Mouse (Mus musculus): ENCODE results near the gene Evi5l. TPM values are rescaled to one million over a fixed set of nuclear protein-coding genes. Genes with fewer than 3 reads are reported as not detected.

Gene Evi5l
- total and polyA plus RNA-seq, 3 experiments, result 25.2 to 38.2 (median 33.8) TPM

DNA sequence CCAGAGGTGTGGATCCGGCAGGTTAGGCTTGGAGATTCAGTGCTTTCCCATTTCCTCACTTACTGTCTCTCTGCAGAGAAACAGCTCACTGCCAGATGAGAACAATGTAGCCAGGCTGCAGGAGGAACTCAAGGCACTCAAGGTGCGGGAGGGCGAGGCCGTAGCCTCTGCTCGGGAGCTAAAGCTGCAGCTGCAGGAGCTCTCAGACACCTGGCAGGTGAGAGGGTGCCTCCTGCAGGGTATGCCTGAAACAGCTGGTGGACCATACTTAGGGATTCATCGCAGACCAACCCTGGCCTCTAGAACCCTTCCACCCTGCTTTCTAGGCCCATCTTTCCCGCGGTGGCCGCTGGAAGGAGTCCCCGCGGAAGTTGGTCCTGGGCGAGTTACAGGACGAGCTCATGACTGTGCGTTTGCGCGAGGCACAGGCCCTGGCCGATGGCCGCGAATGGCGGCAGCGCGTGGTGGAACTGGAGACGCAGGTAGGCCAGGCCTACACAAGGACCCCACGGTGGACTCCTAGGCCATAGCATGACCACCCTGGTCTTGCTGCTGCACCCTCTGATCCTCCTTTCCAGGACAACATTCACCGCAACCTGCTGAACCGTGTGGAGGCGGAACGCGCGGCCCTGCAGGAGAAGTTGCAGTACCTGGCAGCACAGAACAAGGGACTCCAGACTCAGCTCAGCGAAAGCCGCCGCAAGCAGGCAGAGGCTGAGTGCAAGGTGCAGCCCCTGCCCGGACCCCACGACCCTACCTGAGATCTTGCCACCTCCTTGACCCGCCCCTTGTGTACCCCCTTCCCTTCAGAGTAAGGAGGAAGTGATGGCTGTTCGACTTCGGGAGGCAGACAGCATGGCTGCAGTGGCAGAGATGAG is 39.1 kb downstream of the Evi5l start:
- no peak for DNase-seq

DNA sequence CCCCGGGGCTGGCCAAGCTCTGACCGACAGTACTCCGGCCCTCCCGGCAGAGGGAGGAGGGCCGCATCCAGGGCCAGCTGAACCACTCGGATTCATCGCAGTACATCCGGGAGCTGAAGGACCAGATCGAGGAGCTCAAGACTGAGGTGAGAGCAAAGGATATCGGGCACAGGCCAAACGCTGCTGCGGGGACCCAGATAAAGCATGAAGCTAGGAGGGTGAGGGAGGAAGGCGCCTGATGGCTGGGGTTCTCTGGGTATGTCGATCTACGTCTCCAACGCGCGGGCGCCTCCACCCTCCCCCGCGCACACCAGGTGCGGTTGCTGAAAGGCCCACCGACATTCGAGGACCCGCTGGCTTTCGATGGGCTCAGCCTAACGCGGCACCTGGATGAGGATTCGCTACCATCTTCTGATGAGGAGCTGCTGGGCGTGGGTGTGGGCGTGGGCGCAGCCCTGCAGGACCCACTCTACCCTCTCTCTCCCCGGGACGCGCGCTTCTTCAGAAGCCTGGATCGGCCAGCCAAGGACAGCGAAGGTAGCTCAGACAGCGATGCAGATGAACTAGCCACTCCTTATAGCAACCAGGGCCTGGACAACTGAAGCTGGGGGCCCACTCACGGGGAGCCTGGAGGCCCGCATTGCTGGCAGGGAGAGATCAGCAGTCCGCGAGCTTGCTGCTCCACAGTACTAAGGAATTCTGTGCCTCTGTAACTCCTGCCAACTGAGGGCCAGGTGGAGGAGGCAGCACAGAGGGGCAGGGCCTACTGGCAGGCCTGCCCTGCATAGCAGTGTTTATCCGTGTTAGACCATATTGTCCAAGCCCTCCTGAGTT is 40.0 kb downstream of the Evi5l start:
- no peak for DNase-seq

DNA sequence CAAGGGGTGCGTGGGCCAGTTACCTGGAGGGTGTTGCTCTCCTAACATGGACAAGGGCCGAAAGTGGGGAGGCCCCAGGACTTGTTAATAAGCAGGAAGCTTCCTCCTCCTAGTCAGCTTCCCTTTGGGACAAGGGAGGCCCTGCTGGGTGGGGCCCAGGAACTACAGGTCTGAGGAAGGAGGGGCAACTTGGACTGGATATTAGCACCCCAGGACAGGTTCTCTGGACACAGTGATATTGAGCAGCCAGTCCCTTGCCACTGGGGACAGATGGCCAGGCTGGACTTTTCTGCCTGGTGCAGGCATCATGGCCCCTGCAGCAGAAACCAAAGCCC is 40.6 kb downstream of the Evi5l start:
- no peak for DNase-seq

DNA sequence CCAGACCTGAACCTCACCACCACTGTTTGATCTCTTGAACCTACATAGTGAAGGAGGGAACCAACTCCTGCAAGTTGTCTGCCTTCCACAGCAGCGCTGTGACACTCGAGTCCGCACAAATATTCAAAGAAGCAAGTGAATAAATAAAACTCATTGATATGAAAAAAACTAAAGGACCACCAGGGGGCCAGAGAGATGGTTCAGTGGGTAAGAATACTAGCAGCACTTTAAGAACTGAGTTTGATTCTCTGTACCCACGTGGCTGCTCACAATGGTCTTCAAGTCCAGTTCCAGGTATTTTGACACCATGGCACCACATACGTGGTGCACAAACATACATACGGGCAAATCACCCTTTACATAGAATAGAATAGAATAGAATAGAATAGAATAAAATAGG is 44.7 kb downstream of the Evi5l start:
- DNase-seq, result no peak

DNA sequence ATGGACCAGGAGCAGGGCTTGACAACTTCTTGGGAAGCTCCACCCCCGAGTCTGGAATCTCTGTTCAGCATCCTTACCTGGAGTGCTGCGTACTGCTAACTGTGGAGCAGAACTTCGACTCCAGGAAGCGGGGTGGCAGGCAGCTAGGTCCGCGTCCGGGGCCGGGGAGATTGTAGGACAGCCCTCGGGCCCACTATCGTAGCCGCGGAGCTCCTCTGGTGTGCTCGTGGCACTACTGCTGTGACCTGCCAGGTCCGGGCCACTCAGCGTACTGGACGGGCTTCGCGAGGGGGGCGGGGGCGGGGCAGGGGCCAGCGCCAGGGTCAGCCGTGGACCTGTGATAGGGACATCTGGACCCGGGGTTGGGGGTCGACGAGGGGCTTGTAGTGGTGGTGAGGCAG is 46.4 kb downstream of the Evi5l start:
- DNase-seq, result no peak

GRCm38 (mm10) chr8:4213210-4214005 is 47.0 kb downstream of the Evi5l start:
- peak; percentile 91 for DNase-seq

GRCm38 (mm10) chr8:4214006-4214980 is 47.9 kb downstream of the Evi5l start:
- peak; percentile 92 for DNase-seq

DNA sequence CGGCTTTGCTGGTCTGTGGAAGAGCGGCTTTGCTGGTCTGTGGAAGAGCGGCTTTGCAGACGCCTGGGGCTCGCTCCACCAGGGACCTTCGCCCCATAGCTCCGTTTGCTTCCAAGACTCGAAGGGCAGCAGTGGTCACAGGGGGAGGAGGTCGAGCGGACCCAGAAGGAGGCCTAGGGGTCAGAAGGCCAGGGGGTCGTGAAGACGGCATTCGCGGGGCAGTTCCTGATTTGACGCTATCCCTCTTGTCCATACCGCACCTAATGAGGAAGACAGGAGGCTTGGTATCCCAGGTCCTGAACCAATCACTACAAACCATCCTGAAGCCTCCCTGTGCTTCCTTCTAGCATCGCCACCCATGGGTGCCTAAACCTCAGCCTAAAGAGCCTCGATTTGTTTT is 49.9 kb downstream of the Evi5l start:
- no peak for DNase-seq

DNA sequence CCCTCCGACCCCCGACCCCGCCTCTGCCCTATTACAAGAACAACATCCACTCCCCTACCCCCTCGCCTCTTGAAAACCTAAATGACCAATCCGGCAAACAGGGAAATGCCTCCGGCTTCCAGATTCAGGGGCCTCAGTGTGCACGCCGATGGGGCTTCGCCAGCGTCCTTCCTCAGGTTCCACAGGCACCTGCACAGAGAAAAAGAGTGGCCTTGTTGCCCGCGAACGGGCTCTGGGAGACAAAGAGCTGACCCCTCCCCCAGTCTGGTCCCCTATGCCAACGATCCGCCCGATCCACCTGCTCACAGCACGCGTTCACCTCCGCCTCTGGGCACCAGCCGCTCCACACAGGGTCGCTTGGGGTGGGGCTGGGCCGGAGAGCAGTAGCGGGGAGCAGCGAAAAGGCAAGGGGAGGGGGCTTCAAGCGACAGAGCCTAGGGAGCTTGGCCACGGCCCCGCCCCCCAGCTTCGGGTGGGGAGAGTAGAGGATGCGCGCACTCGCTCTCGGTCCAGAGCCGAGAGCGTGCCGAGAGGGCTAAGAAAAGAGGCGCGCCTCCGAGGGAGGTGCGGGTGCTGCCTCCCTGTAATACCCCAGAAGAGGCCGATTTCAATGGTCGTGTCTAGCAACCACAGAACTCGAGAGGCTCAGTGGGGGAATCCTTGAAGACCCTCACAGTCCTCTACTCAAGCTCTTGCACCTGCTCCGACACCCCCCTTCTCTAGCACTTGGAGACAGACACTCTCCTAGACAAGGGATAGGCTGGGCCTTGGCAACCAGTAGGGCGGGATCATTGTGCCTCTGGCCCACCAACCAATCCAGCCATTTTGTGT is 50.6 kb downstream of the Evi5l start, which contains the start of gene Prr36:
Prr36 (minus strand) TSS at position 669 of the 831 bp plus-strand sequence.
- peak; percentile 56 for DNase-seq

DNA sequence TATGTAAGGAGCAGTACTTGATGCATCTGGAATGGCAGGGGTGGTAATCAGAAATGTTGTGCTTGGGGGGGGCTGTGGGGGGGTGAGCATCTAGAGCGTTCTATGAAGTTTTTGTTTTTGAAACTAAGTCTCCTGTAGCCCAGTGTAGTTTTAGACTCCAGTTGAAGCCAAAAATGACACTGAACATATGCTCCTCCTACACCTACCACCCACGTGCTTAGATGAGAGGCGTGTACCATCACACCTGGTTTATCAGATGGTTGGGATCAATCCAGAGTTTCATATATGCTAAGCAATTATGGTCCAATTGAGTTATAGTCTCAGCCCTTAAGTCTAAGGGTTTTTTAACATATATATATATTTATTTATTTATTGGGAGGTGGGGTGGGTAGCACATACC is 53.2 kb downstream of the Evi5l start:
- no peak for DNase-seq

DNA sequence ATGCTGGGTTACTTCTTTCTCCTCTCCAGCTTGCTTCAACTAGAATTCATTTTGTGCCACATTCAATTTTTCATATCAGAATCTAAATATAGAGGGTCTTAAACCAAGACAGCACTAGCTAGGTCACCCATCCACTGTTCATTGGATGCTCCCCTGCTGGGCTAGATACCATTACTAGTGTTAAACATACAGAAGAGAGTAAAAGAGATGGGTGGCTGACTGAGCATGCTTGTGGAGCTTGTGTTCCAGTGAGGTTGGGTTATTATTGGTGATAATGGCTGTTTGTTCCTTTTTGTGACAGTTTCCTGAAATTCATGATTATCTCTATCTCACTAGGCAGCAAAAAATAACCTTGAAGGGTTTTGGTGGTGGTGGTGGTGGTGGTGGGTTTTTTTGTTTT is 55.7 kb downstream of the Evi5l start:
- DNase-seq, result no peak

DNA sequence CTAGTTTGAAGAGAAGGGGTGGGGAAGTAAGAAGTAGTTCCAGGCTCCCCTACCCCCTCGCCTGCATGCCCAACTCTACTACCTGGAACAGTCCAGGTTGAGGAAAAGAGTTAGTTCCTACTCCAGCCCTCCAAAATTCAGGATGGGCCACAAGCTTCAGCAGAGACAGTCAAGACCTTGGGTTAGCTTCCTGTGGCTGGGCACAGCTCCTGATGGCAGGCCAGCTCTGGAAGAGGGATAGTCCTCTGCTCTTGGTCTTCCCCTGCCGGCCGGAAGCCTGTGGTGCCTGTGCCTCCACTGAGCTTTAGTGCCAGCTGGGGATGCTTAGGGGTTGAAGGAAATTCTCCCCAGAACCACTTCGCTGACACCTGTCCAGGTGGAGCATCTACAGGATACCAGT is 60.0 kb downstream of the Evi5l start:
- DNase-seq, result no peak

- peak; percentile 86 for DNase-seq
These were observed 60.5 kb downstream of the Evi5l start, which contains the start of gene Lrrc8e for GRCm38 (mm10) chr8:4226739-4227347. Lrrc8e (plus strand) TSS chr8:4226827.

- no peak for DNase-seq
These were observed 61.6 kb downstream of the Evi5l start for GRCm38 (mm10) chr8:4227919-4228318.

GRCm38 (mm10) chr8:4229784-4230183 is 63.4 kb downstream of the Evi5l start:
- peak; percentile 13 for DNase-seq

DNA sequence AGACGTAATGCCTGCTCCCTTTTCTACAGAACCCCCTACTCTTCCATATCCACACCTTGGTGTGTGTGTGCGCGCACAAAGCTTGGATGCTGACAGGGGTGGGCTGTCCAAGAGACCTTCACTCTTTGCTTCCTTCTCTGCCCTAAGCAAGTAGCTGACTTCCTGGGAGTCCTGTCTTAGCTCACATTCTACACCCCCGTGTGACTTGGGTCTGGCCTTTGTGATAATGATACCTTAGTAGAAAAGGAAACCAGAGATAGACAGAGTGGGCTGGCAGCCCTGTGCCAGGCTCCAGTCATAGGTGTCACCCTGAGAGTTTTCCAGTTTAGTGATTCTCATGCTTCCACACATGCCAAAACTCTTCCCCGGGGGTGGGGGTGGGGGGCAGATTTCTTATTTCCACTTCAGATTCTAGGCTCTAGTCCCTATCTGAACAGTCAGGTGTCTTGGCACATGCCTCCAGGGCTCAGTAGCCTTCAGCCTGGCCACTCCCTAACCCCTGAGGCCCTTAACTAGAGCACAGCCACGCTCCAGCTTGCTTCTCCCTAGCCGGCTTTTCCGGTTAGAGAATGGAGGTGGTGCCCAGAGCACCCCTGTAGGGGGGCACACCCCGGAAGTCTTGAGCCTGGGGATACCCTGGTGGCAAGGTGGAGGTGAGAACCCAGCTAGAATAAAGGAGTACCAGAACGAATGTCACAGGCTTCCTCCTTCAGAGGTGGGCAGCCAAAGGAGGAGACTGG is 64.4 kb downstream of the Evi5l start:
- peak; percentile 4 for DNase-seq

DNA sequence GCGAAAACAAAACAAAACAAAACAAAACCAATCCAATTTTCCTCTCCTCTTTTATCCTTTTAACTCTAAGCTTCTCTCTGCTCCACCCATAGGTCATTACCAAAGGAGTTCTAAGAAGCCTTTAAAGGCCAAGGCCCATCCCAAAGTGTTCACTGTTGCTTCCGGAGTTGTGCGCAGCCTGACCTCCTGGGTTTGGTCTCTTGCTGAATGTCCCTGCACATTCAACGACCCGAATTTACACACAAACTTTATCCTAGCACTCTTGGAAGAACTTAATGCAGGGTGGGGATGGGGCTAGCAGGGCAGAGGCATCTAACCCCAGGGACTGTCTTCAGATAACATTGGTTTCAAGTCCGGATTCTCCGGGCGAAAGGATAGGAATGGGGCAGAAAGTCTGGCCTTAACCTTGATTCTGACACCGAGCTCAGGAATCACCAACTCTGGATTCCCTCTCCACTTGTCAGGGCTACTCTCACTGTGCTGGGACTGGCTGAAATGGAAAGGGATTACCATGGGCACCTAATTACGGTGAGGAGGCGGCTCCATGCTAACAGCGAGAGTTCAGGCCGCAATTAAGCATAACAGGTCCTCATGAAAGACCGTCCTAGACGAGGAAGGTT is 71.6 kb downstream of the Evi5l start:
- DNase-seq, result peak; percentile 85

DNA sequence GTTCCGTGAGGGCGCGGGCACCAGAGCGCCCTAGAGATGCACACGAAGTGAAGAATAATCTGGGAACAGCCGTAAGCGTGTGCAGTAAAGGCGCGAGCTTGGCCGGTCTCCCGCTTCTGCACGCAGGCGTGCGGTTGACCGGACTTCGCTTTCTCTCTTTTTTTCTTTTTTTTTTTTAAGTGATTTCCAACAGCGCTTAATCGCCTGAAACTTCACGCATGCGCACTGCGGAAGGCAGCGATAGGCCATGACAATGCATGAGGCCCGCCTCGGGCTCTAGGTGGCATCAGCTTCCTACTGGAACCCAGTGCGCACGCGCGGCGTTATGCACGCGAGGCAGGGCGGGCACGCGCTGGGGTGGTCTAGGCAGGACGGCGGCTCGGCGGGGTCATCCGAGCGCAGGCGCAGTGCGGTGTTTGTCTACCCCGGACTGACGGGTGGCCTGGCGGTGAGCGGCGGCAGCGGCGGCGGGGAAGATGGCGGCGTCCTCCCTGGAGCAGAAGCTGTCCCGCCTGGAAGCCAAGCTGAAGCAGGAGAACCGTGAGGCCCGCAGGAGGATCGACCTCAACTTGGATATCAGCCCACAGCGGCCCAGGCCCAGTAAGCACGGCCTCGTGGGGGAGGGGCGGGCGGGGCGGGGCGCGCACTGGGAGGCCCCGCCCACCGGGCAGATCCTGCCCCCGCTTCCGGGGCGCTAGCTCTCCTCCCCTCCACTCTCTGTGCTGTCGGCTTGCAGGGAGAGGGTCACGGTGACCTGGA is 72.2 kb downstream of the Evi5l start, which contains the start of the genes Map2k7 and Gm49320:
Map2k7 (plus strand) TSS at position 307 of the 759 bp plus-strand sequence.
Gm49320 (plus strand) TSS at position 432 of the 759 bp plus-strand sequence.
- DNase-seq, result peak; percentile 100
